ENCODE assay signal across 16 mouse cellular contexts in genomic region chr6:83536795-83537059, GRCm38 (mm10). TPM values are rescaled to one million over a fixed set of nuclear protein-coding genes. Genes with fewer than 3 reads are reported as not detected.
DNase-seq lines count a peak whose midpoint lies in the region; ATAC-seq and TF ChIP-seq lines count a peak whose summit lies in the region.
"Had no signal": no experiment of that assay in that cellular context is flagged by ENCODE, and none has a peak within 500 bp of the region (broad histone marks: within the 10 kb centered on the region; RNA-seq: fewer than 3 reads in every experiment).

No protein-coding gene starts in this region.

- H3K4me2 ChIP-seq in limb, embryonic 11.5 days (ENCODE audit: low read depth, severe bottlenecking) = no peak overlapping the region
- H3K4me2 ChIP-seq in stomach, embryonic 16.5 days (ENCODE audit: low read depth, low read length) = peak overlapping the region; percentile 34
- no peak overlapping the region for H3K4me2 ChIP-seq in liver, postnatal 0 days (ENCODE audit: low read depth, low read length)
- H3K4me2 ChIP-seq in kidney, embryonic 16.5 days (replicated peaks; ENCODE audit: low read depth, low read length) = no peak overlapping the region
- H3K4me2 ChIP-seq: midbrain, embryonic 12.5 days had no signal

- H3K36me3 ChIP-seq in heart, embryonic 10.5 days = no peaks in the 10 kb centered on the region
- no peaks in the 10 kb centered on the region for H3K36me3 ChIP-seq in limb, embryonic 11.5 days (ENCODE audit: control insufficient read depth, insufficient read depth, low read length)
- H3K36me3 ChIP-seq in stomach, embryonic 16.5 days (ENCODE audit: control insufficient read depth, insufficient read depth, low read length) = no peaks in the 10 kb centered on the region
- H3K36me3 ChIP-seq in liver, postnatal 0 days (replicated peaks; ENCODE audit: insufficient read depth, low read length) = no peaks in the 10 kb centered on the region
- no peaks in the 10 kb centered on the region for H3K36me3 ChIP-seq in kidney, embryonic 16.5 days (ENCODE audit: insufficient read depth, low read length)
- H3K36me3 ChIP-seq: midbrain, embryonic 12.5 days had no signal

- no peak for ATAC-seq in limb, embryonic 11.5 days (ENCODE audit: insufficient number of reproducible peaks, low FRiP score, low TSS enrichment, low read depth)
- peak; percentile 42; the same call in 1 of the 2 replicates for ATAC-seq in stomach, embryonic 16.5 days (ENCODE audit: insufficient read depth, low FRiP score)
- ATAC-seq in liver, postnatal 0 days = no peak
- ATAC-seq in kidney, embryonic 16.5 days (ENCODE audit: low FRiP score, low TSS enrichment) = no peak
- ATAC-seq: inflammation-experienced regulatory T-cells, adult 6 months; Patski had no signal

- H3K27ac ChIP-seq in heart, embryonic 10.5 days = peak overlapping the region; percentile 47; the same call in 1 of the 2 replicates
- H3K27ac ChIP-seq in limb, embryonic 11.5 days (replicated peaks; ENCODE audit: low read depth, low read length) = 0 out of 2 replicates have a peak overlapping the region, but pooled peaks have one; percentile 24
- peak overlapping the region; percentile 96 for H3K27ac ChIP-seq in stomach, embryonic 16.5 days (ENCODE audit: low read length)
- H3K27ac ChIP-seq in liver, postnatal 0 days (ENCODE audit: low read depth) = no peak overlapping the region
- no peak overlapping the region for H3K27ac ChIP-seq in kidney, embryonic 16.5 days (ENCODE audit: low read length)
- H3K27ac ChIP-seq: midbrain, embryonic 12.5 days had no signal

- no peak overlapping the region for H3K4me3 ChIP-seq in heart, embryonic 10.5 days
- no peak overlapping the region for H3K4me3 ChIP-seq in limb, embryonic 11.5 days (ENCODE audit: low read depth, low read length)
- H3K4me3 ChIP-seq in stomach, embryonic 16.5 days (replicated peaks; ENCODE audit: low read length) = 0 out of 2 replicates have a peak overlapping the region, but pooled peaks have one; percentile 2
- no peak overlapping the region for H3K4me3 ChIP-seq in liver, postnatal 0 days (ENCODE audit: low read depth, low read length)
- H3K4me3 ChIP-seq in kidney, embryonic 16.5 days (ENCODE audit: low read length) = no peak overlapping the region
- H3K4me3 ChIP-seq: midbrain, embryonic 12.5 days had no signal

- TF ChIP-seq EP300 in liver, postnatal 0 days (IDR thresholded peaks at IDR 0.05; ENCODE audit: low read depth) = no peak

- no peak overlapping the region for H3K9ac ChIP-seq in limb, embryonic 11.5 days (ENCODE audit: low read length)
- H3K9ac ChIP-seq in stomach, embryonic 16.5 days (ENCODE audit: low read length) = peak overlapping the region; percentile 65
- no peak overlapping the region for H3K9ac ChIP-seq in liver, postnatal 0 days (replicated peaks)
- no peak overlapping the region for H3K9ac ChIP-seq in kidney, embryonic 16.5 days (replicated peaks; ENCODE audit: low read length)
- H3K9ac ChIP-seq: midbrain, embryonic 12.5 days had no signal

- no peak for DNase-seq in heart, embryonic 10.5 days (ENCODE audit: low spot score)
- no peak for DNase-seq in heart, postnatal 10 days
- peak; percentile 11 for DNase-seq in lung, postnatal 10 days
- no peak for DNase-seq in lung, postnatal 25 days (ENCODE audit: low spot score)
- DNase-seq in limb, embryonic 11.5 days (ENCODE audit: low spot score) = no peak
- no peak for DNase-seq in liver, postnatal 0 days
- DNase-seq: adrenal gland, postnatal 36 days; cerebellum, postnatal 25 days; kidney, postnatal 25 days; right cerebral cortex, adult 18-20 months had no signal

- peaks cover 20% of the 10 kb centered on the region for H3K4me1 ChIP-seq in heart, embryonic 10.5 days
- no peaks in the 10 kb centered on the region for H3K4me1 ChIP-seq in limb, embryonic 11.5 days (ENCODE audit: control insufficient read depth, insufficient read depth, low read length)
- peaks cover 16% of the 10 kb centered on the region; the same call in 1 of the 2 replicates for H3K4me1 ChIP-seq in stomach, embryonic 16.5 days (ENCODE audit: control insufficient read depth, insufficient read depth, low read length)
- no peaks in the 10 kb centered on the region for H3K4me1 ChIP-seq in liver, postnatal 0 days (ENCODE audit: insufficient read depth)
- no peaks in the 10 kb centered on the region for H3K4me1 ChIP-seq in kidney, embryonic 16.5 days (ENCODE audit: insufficient read depth, low read length)
- H3K4me1 ChIP-seq: midbrain, embryonic 12.5 days had no signal

- intact Hi-C loops in heart, postnatal 10 days (cut with DNase I) = no loop called here

- 43% methylated on average over 6 of the region's 6 CpGs for WGBS in heart, embryonic 10.5 days
- 52% methylated on average over 6 of the region's 6 CpGs for WGBS in limb, embryonic 11.5 days
- WGBS in stomach, embryonic 16.5 days = 19% methylated on average over 6 of the region's 6 CpGs
- 30% methylated on average over 6 of the region's 6 CpGs for WGBS in liver, postnatal 0 days (ENCODE audit: insufficient replicate concordance)
- WGBS in kidney, embryonic 16.5 days = 25% methylated on average over 6 of the region's 6 CpGs

- no peaks in the 10 kb centered on the region for H3K27me3 ChIP-seq in heart, embryonic 10.5 days (ENCODE audit: insufficient read depth, poor library complexity, severe bottlenecking)
- no peaks in the 10 kb centered on the region for H3K27me3 ChIP-seq in limb, embryonic 11.5 days (ENCODE audit: control insufficient read depth, insufficient read depth, low read length)
- no peaks in the 10 kb centered on the region for H3K27me3 ChIP-seq in stomach, embryonic 16.5 days (ENCODE audit: control insufficient read depth, insufficient read depth, low read length)
- no peaks in the 10 kb centered on the region for H3K27me3 ChIP-seq in liver, postnatal 0 days (ENCODE audit: insufficient read depth, low read length)
- no peaks in the 10 kb centered on the region for H3K27me3 ChIP-seq in kidney, embryonic 16.5 days (ENCODE audit: insufficient read depth, low read length)
- H3K27me3 ChIP-seq: midbrain, embryonic 12.5 days; Patski had no signal

- no peak for TF ChIP-seq CTCF in liver, postnatal 0 days (IDR thresholded peaks at IDR 0.05; ENCODE audit: low read depth)

- H3K9me3 ChIP-seq in heart, embryonic 10.5 days = no peaks in the 10 kb centered on the region
- H3K9me3 ChIP-seq in limb, embryonic 11.5 days (ENCODE audit: control insufficient read depth, low read length) = no peaks in the 10 kb centered on the region
- no peaks in the 10 kb centered on the region for H3K9me3 ChIP-seq in stomach, embryonic 16.5 days (replicated peaks; ENCODE audit: control insufficient read depth, low read length)
- no peaks in the 10 kb centered on the region for H3K9me3 ChIP-seq in liver, postnatal 0 days (ENCODE audit: low read length)
- H3K9me3 ChIP-seq in kidney, embryonic 16.5 days (ENCODE audit: low read length) = no peaks in the 10 kb centered on the region
- H3K9me3 ChIP-seq: midbrain, embryonic 12.5 days had no signal

RNA-seq across cellular contexts. Expression of gene Actg2, which starts 0.7 kb away (rescaled TPM):
- 1.7 and 7.0 TPM in 2 replicates for polyA plus RNA-seq in heart, embryonic 10.5 days (2016; fragmentation: Nextera tagmentation; extraction: Ambion mirVana)
- 1 to 10 TPM; 5.0 to 8.2 TPM for total RNA-seq in heart, postnatal 10 days (2021)
- 0.76 and 0.87 TPM in 2 replicates for polyA plus RNA-seq in limb, embryonic 11.5 days (2014; fragmentation: Nextera tagmentation; extraction: Ambion mirVana)
- polyA plus RNA-seq in stomach, embryonic 16.5 days (2015; fragmentation: Nextera tagmentation; extraction: Ambion mirVana) = 1,788 and 2,212 TPM in 2 replicates
- 2.1 and 2.6 TPM in 2 replicates for polyA plus RNA-seq in liver, postnatal 0 days (2015; fragmentation: Nextera tagmentation; extraction: Ambion mirVana)
- polyA plus RNA-seq in kidney, embryonic 16.5 days (2015; fragmentation: Nextera tagmentation; extraction: Ambion mirVana) = 21.2 and 182 TPM in 2 replicates
- total RNA-seq: hematopoietic stem cell, adult 5-6 weeks had no signal

RNA-seq across cellular contexts. Expression of gene Dguok, which starts 30.0 kb away (rescaled TPM):
- polyA plus RNA-seq in heart, embryonic 10.5 days (2016; fragmentation: Nextera tagmentation; extraction: Ambion mirVana) = 56.5 and 59.1 TPM in 2 replicates
- total RNA-seq in heart, postnatal 10 days (2021) = 10 to 100 TPM; 24.0 to 31.1 TPM
- polyA plus RNA-seq in limb, embryonic 11.5 days (2014; fragmentation: Nextera tagmentation; extraction: Ambion mirVana) = 64.7 and 67.5 TPM in 2 replicates
- polyA plus RNA-seq in stomach, embryonic 16.5 days (2015; fragmentation: Nextera tagmentation; extraction: Ambion mirVana) = 69.5 and 79.1 TPM in 2 replicates
- polyA plus RNA-seq in liver, postnatal 0 days (2015; fragmentation: Nextera tagmentation; extraction: Ambion mirVana) = 24.7 and 25.8 TPM in 2 replicates
- 85.8 and 95.8 TPM in 2 replicates for polyA plus RNA-seq in kidney, embryonic 16.5 days (2015; fragmentation: Nextera tagmentation; extraction: Ambion mirVana)

RNA-seq across cellular contexts. Expression of gene Stambp, which starts 35.8 kb away (rescaled TPM):
- 23.3 and 23.5 TPM in 2 replicates for polyA plus RNA-seq in heart, embryonic 10.5 days (2016; fragmentation: Nextera tagmentation; extraction: Ambion mirVana)
- total RNA-seq in heart, postnatal 10 days (2021) = 10 to 100 TPM; 15.0 to 17.1 TPM
- 18.4 and 19.1 TPM in 2 replicates for polyA plus RNA-seq in limb, embryonic 11.5 days (2014; fragmentation: Nextera tagmentation; extraction: Ambion mirVana)
- 28.0 and 32.5 TPM in 2 replicates for polyA plus RNA-seq in stomach, embryonic 16.5 days (2015; fragmentation: Nextera tagmentation; extraction: Ambion mirVana)
- 8.6 and 9.1 TPM in 2 replicates for polyA plus RNA-seq in liver, postnatal 0 days (2015; fragmentation: Nextera tagmentation; extraction: Ambion mirVana)
- 28.5 and 29.4 TPM in 2 replicates for polyA plus RNA-seq in kidney, embryonic 16.5 days (2015; fragmentation: Nextera tagmentation; extraction: Ambion mirVana)

Comparison
In these comparisons a context has a peak if more than half of its experiments do, and no peak if none do; other contexts are left out.
1. H3K27ac ChIP-seq: peak in heart, embryonic 10.5 days (single experiment), limb, embryonic 11.5 days (single experiment) and stomach, embryonic 16.5 days (single experiment); none in liver, postnatal 0 days (single experiment) and kidney, embryonic 16.5 days (single experiment).